ENCODE assay signal across 16 mouse cellular contexts in genomic region chr15:27549878-27550277, GRCm38 (mm10).
A peak's percentile ranks its signal among the peaks of the same experiment; 100 is the strongest.
DNase-seq lines count a peak whose midpoint lies in the region; ATAC-seq and TF ChIP-seq lines count a peak whose summit lies in the region.
"Had no signal": no experiment of that assay in that cellular context is flagged by ENCODE, and none has a peak within 500 bp of the region (broad histone marks: within the 10 kb centered on the region; RNA-seq: fewer than 3 reads in every experiment).

No protein-coding gene starts in this region.

- TF ChIP-seq CTCF in heart, postnatal 0 days (IDR thresholded peaks at IDR 0.05; ENCODE audit: low read depth): no peak
- no peak for TF ChIP-seq CTCF in lung, embryonic 14.5 days (IDR thresholded peaks at IDR 0.05; ENCODE audit: low read depth)

- H3K27ac ChIP-seq in heart, postnatal 0 days (ENCODE audit: low read depth): peak overlapping the region; percentile 46; the same call in 1 of the 2 replicates
- no peak overlapping the region for H3K27ac ChIP-seq in lung, embryonic 14.5 days (ENCODE audit: low read depth)
- H3K27ac ChIP-seq in neural tube, embryonic 14.5 days (ENCODE audit: low read depth, low read length): no peak overlapping the region
- no peak overlapping the region for H3K27ac ChIP-seq in neural tube, embryonic 15.5 days (replicated peaks)
- H3K27ac ChIP-seq: hindbrain, embryonic 12.5 days; liver, embryonic 13.5 days had no signal

- H3K4me3 ChIP-seq in heart, postnatal 0 days (ENCODE audit: low read depth, low read length): no peak overlapping the region
- no peak overlapping the region for H3K4me3 ChIP-seq in lung, embryonic 14.5 days (ENCODE audit: low read depth, low read length)
- H3K4me3 ChIP-seq in neural tube, embryonic 14.5 days (ENCODE audit: low read depth, low read length): no peak overlapping the region
- no peak overlapping the region for H3K4me3 ChIP-seq in neural tube, embryonic 15.5 days (replicated peaks)
- H3K4me3 ChIP-seq: heart, embryonic 12.5 days; hindbrain, embryonic 12.5 days; liver, embryonic 13.5 days; megakaryocyte, embryonic 14.5 days; myocyte had no signal

- intact Hi-C loops in heart, postnatal 25 days (cut with DNase I): no loop called here

- H3K27me3 ChIP-seq in heart, postnatal 0 days (ENCODE audit: control insufficient read depth, insufficient read depth, low read length): no peaks in the 10 kb centered on the region
- no peaks in the 10 kb centered on the region for H3K27me3 ChIP-seq in lung, embryonic 14.5 days (ENCODE audit: insufficient read depth, low read length)
- H3K27me3 ChIP-seq in neural tube, embryonic 14.5 days (ENCODE audit: control insufficient read depth, insufficient read depth, low read length): no peaks in the 10 kb centered on the region
- H3K27me3 ChIP-seq in neural tube, embryonic 15.5 days (replicated peaks): no peaks in the 10 kb centered on the region
- H3K27me3 ChIP-seq: heart, embryonic 12.5 days; hindbrain, embryonic 12.5 days; liver, embryonic 13.5 days; megakaryocyte, embryonic 14.5 days had no signal

- ATAC-seq in heart, postnatal 0 days (ENCODE audit: insufficient read depth, low read depth): no peak
- ATAC-seq in lung, embryonic 14.5 days (ENCODE audit: insufficient read depth): peak; percentile 62
- ATAC-seq in neural tube, embryonic 14.5 days (ENCODE audit: low read depth): 0 out of 2 replicates have a peak, but pooled peaks have one; percentile 10
- ATAC-seq in neural tube, embryonic 15.5 days (ENCODE audit: low FRiP score): no peak

- peaks cover 60% of the 10 kb centered on the region for H3K4me1 ChIP-seq in heart, postnatal 0 days (ENCODE audit: control insufficient read depth, insufficient read depth)
- 0 out of 2 replicates have a peak, but pooled peaks cover 12% of the 10 kb centered on the region for H3K4me1 ChIP-seq in lung, embryonic 14.5 days (ENCODE audit: insufficient read depth)
- peaks cover 9% of the 10 kb centered on the region; the same call in 1 of the 2 replicates for H3K4me1 ChIP-seq in neural tube, embryonic 14.5 days (ENCODE audit: control insufficient read depth, insufficient read depth, low read length)
- H3K4me1 ChIP-seq in neural tube, embryonic 15.5 days: peaks cover 18% of the 10 kb centered on the region

- 32% methylated on average over 7 of the region's 7 CpGs for WGBS in heart, postnatal 0 days
- 34% methylated on average over 7 of the region's 7 CpGs for WGBS in lung, embryonic 14.5 days
- WGBS in neural tube, embryonic 14.5 days: 28% methylated on average over 7 of the region's 7 CpGs
- 26% methylated on average over 7 of the region's 7 CpGs for WGBS in neural tube, embryonic 15.5 days

- H3K9ac ChIP-seq in heart, postnatal 0 days (replicated peaks; ENCODE audit: low read depth, low read length): no peak overlapping the region; the same call in 1 of the 2 replicates
- no peak overlapping the region for H3K9ac ChIP-seq in lung, embryonic 14.5 days
- H3K9ac ChIP-seq in neural tube, embryonic 14.5 days (replicated peaks; ENCODE audit: low read depth, low read length): no peak overlapping the region
- H3K9ac ChIP-seq in neural tube, embryonic 15.5 days (replicated peaks): no peak overlapping the region
- H3K9ac ChIP-seq: heart, embryonic 12.5 days; hindbrain, embryonic 12.5 days; liver, embryonic 13.5 days had no signal

- H3K36me3 ChIP-seq in heart, postnatal 0 days (replicated peaks; ENCODE audit: control insufficient read depth, insufficient read depth, low read length): peaks cover 6% of the 10 kb centered on the region; the same call in 1 of the 2 replicates
- H3K36me3 ChIP-seq in lung, embryonic 14.5 days (ENCODE audit: insufficient read depth): no peaks in the 10 kb centered on the region
- H3K36me3 ChIP-seq in neural tube, embryonic 14.5 days (ENCODE audit: control insufficient read depth, insufficient read depth, low read length): no peaks in the 10 kb centered on the region; the same call in 1 of the 2 replicates
- peaks cover 3% of the 10 kb centered on the region; the same call in 1 of the 2 replicates for H3K36me3 ChIP-seq in neural tube, embryonic 15.5 days
- H3K36me3 ChIP-seq: heart, embryonic 12.5 days had no signal

- TF ChIP-seq EP300 in heart, postnatal 0 days (IDR thresholded peaks at IDR 0.05; ENCODE audit: low read depth): no peak

- H3K4me2 ChIP-seq in heart, postnatal 0 days (ENCODE audit: low read depth, low read length): no peak overlapping the region
- no peak overlapping the region for H3K4me2 ChIP-seq in lung, embryonic 14.5 days
- H3K4me2 ChIP-seq in neural tube, embryonic 14.5 days (ENCODE audit: low read depth, low read length): no peak overlapping the region
- no peak overlapping the region for H3K4me2 ChIP-seq in neural tube, embryonic 15.5 days
- H3K4me2 ChIP-seq: heart, embryonic 12.5 days; hindbrain, embryonic 12.5 days; liver, embryonic 13.5 days had no signal

- DNase-seq in heart, postnatal 0 days (ENCODE audit: low spot score): no peak
- DNase-seq in heart, postnatal 25 days (ENCODE audit: low spot score): no peak
- peak; percentile 48 for DNase-seq in lung, embryonic 14.5 days
- no peak for DNase-seq in lung, postnatal 25 days (ENCODE audit: low spot score)
- DNase-seq in urinary bladder, postnatal 14 days (ENCODE audit: low spot score): no peak
- DNase-seq: cerebellum, adult 11-12 months; gastrocnemius, postnatal 14 days; layer of hippocampus, adult 9-11 months; liver, embryonic 13.5 days had no signal

- no peaks in the 10 kb centered on the region for H3K9me3 ChIP-seq in heart, postnatal 0 days (replicated peaks; ENCODE audit: control insufficient read depth, low read length)
- H3K9me3 ChIP-seq in lung, embryonic 14.5 days (ENCODE audit: low read depth, low read length): no peaks in the 10 kb centered on the region
- H3K9me3 ChIP-seq in neural tube, embryonic 14.5 days (ENCODE audit: control insufficient read depth, low read length): no peaks in the 10 kb centered on the region
- H3K9me3 ChIP-seq in neural tube, embryonic 15.5 days (replicated peaks): no peaks in the 10 kb centered on the region
- H3K9me3 ChIP-seq: G1E; heart, embryonic 12.5 days; hindbrain, embryonic 12.5 days; liver, embryonic 13.5 days; megakaryocyte, embryonic 14.5 days had no signal

Comparison
In these comparisons a context has a peak if more than half of its experiments do, and no peak if none do; other contexts are left out.
1. ATAC-seq: peak in lung, embryonic 14.5 days (single experiment) and neural tube, embryonic 14.5 days (single experiment); none in heart, postnatal 0 days (single experiment) and neural tube, embryonic 15.5 days (single experiment).